Mouse (Mus musculus) induced T-regulatory cell, adult 2 months (primary cell): Measurements from ENCODE around the gene Zfhx3.

ENCODE experiments used
- DNase-seq: peaks from one replicate; pipeline ENCODE4 v3.0.0-alpha.2; 2012; ENCODE audit warnings: low read depth

Zfhx3 gene

DNA sequence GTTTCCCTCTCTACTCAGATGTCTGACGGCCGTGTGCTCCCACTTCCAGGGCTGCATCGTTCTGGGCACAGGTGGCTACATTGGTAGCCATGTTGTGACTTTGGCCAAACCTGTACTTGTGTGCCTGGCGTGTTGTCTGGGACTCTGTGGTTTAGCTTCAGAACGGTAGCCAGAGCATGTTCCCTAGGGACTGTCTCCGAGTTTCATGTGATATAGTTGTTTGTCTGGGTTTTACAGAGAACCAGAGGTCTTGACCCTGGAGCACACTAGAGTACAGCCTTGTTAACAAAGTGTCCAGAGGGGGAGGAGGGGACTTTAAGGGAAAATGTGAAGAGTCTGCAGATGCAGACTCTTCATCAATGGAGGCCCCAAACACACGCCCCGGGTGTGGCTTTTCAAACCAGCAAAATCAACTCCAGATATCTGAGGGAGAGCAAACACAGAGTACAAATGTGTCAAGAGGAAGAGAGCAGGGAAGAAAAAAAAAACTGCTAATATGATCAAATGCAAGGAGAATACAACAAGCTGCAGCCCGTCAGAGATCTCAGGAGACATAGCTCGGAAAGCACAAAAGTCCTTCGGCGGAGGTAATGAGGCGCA is 650.6 kb downstream of the Zfhx3 start:
- DNase-seq: no peak

DNA sequence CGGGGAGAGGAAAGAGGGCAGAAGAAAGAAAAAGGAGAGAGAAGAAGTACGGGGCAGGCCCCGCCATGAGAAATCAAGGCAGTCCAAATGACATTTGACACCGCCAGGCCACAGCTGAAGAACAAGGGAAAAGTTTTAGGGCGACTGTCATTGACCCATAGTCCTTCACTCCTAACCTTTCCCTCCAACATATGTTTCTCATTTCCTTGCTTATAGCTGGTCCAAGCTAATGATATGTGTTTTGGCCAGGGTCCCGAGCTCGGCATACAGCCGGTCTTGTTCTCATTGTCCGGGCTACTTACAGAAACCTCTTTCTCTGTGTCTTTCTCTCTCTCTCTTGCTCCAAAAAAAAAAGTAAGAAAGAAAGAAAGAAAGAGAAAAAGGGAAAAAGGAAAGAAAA is 651.4 kb downstream of the Zfhx3 start:
- no peak for DNase-seq

DNA sequence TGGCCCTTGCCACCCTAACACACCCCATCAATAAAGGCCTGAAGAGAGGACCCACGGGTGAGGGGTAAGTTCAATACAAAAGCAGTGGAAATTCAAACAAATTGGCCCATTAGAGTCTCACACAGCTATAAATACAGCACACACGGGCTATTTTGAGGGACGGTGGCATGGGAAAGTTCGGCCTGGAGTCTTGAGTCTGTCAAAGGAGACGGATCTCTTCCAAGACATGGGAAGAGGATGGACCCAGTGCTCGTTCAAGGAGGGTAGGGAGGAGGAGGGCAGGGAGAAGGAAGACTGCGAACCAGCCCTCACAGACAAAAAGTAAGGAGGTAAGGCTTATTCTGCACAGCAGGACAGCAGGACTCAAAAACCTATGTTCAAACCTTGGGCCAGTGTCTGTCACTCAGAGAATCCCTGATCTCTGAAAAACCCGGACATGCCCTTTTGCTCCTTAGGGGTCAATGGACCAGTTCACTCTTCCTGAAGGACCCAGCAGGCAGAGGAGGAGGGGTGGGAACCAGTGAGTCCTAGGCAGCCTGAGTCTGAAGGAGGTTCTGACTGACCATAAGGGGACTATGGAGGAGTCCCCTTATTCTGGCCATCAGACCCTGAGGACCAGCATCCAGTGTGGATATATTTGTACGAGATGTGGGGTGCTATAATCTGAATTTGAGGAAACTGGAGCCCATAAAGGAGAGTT is 652.1 kb downstream of the Zfhx3 start:
- DNase-seq: no peak

DNA sequence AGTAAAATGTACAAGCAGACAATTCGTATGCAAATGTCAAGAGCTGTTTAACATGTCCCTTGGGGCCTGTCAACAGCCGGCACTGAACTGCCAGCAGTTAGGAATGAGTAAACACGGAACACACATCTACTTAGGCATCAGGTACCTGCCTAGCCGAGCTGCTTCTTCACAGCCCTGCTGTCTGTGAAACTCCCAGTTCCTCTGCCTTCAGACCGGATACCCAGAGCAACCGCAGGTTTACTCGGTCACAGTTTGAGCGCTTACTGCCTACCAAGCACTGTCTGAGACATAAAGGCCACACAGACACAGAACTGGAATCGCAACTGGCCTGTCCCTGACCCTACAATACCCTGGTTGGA is 652.6 kb downstream of the Zfhx3 start:
- no peak for DNase-seq

DNA sequence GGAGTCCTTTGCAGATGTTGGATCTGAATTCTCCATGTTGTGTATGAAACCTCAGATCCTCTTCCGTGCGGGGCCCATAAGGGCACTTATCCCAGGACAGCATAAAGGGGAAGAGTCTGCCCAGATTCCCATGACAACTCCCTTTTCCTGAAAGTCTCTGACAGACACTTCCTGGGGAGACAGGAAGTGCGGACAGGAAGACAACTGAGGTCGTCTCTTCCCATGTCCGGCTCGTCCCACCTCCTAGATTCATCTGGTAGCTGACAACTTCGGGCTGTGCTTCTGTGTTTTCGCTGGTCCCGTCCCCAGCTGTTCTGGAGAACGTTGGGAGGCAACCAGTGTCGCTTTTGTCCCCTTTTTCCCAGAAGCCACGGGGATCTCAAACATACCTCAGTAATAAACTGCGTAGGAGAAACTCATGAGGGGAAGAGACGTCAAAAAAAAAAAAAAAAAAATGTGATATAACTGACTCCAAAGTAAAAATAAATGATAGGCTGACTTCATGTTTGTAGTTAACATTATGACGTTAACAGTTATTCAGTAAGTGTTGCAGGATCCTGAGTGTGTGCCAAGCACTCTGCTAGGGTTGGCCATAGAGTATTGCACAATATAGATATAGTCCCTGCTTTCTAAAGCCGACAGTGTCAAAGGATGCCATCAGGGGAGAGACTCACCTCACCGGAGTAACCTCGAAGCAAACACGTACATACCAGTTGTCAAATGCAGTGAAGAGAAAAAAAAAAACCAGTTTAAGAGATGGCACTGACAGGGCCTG is 653.5 kb downstream of the Zfhx3 start:
- no peak for DNase-seq

DNA sequence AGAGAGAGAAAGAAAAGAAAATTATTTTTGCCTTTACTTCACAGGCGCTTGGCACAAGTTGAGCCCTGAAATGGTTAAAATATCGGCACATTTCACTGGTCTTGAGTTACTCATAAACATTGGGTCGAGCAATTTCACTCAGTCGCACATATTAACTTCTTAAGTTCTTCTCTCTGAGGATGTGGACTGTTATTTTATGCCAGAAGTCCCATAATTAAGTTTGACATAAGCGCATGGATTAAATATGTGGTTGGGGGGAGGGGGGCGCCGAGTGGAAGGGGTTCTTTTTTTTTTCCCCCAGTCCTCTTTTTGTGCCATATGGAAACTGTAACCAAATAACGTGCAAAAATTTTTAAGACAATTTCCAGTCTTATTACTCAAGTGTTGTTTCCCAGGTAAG is 656.6 kb downstream of the Zfhx3 start:
- DNase-seq: no peak

DNA sequence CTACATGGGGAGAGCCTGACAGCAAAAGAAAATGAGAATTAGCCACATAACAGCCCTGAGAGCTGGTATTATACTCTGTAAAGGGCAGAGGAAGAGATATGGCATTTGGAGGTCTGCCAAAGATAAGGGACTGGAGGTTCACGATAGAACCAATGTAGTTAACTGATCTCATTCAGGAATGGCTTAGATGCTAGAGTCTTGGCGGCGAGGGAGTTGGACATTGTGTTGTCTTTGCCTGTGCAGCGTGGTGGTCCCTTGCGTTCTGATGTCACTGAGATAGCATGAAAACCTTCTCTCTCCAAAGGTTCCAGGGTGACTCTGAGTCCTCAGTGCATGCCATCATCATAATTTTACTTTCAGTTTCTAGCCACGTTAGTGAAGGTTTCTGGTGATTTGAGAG is 657.1 kb downstream of the Zfhx3 start:
- no peak for DNase-seq

DNA sequence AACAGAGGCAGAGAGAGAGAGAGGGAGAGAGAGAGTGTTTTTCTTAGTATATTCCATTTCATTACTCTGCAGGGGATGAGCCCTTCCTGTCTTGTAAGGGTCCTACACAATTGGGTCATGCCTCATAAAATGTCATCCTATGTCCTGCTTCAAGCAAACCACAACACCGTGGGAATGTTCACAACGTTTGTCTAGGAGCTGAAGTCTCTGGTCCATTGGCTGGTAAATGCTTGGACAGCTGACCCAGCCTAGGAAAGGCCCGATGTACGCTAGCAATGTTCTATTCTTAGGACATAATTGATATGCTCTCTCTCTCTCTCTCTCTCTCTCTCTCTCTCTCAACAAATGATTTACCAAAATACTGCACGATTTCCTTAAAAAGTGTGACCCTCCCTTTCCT is 666.2 kb downstream of the Zfhx3 start:
- no peak for DNase-seq

DNA sequence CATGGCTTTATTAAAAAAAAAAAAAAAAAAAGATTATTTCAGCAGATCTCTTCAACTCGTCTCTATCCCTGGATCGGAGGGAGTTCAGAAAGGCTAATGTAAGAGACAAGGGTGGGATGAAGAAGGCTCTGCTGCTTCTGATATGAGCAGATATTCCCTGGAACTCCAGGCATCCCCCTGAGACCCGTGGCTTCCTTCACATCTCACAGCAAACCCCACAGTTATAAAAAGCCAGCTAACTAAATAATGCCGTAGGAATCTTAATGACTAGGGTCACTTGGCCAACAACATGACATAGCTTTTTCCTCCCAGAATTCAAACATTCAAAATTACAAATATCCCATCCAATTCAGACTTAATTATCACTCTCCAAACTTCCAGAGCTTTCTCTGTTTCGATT is 666.7 kb downstream of the Zfhx3 start:
- DNase-seq: no peak

DNA sequence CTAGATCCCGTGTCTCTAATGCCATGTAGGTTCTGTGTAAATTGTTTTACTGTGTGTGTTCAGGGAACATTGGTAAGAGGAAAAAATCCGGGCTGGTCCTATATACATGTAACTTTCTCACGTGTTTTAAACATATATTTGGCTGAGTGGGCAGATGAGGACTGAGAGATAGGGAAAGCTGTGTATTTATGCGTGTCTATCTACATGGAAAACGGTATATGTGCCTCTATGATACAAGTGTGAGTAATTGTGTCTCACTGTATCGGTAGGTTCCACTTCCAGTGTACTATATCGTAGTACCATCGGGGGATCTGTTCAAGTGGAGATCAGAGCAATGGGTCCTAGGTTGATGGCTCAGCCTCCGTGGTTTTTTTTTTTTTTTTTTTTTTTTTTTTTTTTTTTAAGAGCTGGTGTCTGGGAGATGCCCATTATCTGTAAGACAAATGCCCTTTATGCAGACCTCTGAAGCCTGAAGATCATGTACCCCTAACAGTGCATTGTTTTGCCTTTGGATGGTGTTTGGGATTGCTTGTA is 668.8 kb downstream of the Zfhx3 start:
- DNase-seq: no peak

DNA sequence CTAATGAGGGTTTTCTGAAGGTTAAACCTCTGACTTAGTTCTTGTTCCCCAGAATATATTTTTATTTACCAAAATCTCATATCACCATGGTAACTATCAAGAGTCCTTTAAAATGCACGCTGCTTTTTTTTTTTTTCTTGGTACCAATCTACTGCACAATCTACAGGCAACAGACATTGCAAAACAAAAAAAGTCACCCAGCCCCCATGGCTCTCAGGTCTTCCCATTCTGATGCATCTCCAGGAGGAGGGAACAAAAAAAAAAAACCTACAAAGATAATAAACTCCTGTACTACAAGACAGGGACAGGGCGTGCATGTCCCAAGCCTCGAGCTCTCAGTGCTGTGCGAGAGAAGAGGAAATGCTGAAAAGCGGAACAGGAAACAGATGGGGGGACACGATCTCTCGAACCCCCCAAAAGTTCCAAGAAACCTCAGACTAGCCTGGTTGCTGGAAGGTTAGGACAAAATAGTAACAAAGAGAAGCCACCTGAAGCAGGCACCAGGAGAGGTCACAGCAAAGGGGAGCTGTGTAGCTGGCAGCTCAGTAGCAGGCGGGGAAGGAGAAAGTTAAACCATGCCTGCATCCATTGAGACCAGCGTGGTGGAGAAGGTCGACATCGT is 669.5 kb downstream of the Zfhx3 start:
- no peak for DNase-seq

DNA sequence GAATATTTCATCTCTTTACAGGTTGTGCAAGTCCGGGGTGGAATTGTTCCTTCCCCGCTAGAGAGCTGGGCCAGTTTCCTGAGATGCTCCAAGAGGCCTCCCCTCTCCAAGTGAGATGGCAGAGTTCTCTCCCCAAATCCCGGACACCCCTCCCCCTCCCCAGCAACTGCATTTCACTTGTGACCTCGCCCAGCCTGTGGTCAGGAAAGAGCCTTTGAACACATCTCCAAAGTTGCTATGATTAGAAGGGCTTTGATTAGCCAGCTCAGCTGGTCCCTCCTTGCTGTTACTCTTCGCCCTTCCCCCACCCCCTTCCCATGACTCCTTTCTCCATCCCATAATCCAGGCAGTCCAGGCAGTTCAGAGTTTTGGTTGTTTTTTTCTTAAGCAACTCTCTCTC is 670.4 kb downstream of the Zfhx3 start:
- no peak for DNase-seq

DNA sequence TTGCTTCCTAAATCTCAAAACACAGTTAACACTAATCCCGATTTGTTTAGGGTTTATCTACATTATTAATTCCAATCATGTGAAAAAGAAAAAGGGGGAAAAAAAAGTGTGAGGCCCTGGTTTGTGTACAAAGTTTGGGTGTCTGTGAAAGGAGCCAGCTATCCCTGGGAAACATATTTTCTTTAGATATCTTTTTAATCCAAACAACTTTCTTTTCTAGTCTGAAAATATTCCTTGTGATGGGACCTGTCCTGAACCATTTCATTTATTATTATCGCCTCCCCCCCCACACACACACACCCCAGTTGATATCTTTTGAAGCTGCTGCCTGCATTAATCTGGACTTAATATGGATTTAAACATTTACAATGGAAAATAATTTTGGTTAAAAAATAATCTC is 670.8 kb downstream of the Zfhx3 start:
- no peak for DNase-seq

DNA sequence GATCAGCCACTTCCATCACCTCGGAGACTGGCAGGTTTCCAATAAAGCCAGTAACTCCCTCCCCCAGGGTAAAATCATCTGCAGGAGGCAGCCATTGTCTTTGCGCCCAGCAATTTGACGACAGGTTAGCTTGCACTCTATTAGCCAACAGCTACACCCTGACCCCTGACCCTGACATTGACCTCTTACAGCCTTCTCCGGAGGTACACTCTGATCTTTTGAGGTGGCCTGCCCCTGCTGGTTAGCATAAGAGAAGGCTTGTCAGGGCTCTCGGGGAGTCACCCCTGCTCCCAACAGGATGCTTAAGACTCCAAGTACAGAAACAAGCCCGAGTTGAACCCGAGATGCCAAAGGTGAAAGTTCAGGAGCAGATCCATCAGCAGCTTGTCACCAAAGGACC is 678.9 kb downstream of the Zfhx3 start:
- DNase-seq: no peak

DNA sequence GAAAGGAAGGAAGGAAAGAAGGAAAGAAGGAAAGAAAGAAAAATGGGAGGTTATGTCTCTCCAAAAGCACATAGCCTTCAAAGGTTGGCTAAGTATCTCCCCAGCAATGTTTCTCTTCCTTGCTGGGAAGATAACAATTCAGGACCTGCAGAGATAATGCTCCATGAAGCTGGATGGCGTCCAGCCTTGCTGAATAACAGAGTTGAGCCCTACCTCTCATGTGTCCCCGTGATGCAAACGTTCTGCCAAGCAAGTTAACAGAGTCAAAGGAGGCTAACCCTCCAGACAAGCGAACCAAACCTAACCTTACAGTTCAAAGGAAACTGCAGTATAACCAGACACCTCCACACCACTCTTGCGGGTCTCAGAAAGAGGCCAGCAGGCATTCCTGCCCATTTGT is 681.2 kb downstream of the Zfhx3 start:
- no peak for DNase-seq

DNA sequence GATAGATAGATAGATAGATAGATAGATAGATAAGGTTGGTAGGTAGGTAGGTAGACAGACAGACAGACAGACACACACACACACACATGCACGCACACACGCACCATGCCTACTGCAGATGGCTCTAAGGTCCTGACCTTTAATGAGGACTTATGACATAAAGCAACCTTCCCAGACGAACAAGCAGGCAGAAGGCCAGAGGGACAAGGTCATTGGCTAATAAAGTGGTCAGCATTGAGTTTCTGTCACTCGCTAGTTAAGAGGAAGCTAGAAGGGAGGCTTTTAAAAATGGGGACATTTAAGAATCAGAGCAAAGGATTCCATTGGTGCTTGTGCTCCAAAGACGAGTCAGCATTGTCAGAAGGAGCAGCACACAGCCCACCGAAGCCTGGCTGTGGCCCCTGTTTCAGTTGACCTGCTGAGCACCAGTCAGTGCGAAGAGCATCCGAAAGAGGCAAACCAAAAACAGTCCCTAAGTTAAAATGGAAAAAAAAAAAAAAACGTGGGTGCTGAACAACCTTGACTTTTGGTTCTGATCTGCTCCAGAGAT is 683.2 kb downstream of the Zfhx3 start:
- no peak for DNase-seq

DNA sequence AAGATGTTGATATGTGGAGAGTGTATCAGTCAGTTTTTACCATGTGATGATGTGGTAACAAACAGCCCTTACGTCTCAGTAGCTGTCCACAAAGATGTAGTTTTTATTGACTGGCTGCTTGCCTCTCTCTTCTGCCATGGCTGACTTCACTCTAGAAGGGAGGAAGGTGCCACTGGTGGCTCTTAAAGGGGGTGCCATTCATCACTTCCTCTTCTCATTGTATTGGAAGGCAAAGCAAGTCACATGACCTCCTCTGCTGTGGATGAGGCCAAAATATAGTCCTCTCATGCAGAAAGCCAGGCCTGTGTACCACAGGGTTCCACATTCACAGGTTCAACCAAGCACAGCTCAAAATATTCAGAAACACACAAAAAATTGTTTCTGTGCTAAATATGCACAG is 688.6 kb downstream of the Zfhx3 start:
- no peak for DNase-seq

DNA sequence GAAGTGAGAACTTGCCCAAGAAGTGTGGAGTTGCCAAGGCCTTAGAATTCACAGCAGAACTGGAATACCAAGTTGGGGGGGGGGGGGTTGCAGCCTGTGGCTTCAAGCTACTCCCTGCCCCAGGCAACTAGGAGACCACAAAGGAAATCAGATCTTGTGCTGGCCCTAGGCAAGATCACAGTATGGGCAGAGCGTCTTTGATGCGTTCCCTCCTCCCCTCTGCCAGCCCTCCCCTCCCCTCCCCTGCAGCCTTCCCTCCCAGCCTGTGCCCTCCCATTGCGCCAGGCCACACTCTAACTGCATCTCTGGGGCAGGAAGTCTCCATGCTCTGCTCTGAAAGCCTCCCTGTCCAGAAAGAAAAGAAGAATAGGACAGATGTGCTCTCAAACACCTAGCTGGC is 691.8 kb downstream of the Zfhx3 start:
- no peak for DNase-seq

DNA sequence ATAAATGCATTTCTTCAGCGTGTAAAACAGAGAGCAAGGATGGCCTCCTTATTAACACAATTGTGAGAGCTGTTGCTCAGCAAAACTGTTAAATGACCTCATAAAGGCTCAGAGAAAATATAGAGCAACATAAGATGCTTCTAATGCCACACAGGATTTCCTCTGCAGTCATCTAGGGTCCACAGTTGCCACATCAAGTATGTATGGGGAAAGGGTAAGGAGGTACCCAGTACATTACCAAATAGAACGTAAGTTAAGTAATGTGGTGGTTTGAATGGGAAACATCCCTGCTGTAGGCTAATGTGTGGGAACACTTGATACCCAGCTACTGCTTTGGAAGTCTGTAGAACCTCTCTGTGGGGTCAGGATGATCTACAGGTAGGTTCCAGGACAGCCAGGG is 695.4 kb downstream of the Zfhx3 start:
- DNase-seq: no peak

DNA sequence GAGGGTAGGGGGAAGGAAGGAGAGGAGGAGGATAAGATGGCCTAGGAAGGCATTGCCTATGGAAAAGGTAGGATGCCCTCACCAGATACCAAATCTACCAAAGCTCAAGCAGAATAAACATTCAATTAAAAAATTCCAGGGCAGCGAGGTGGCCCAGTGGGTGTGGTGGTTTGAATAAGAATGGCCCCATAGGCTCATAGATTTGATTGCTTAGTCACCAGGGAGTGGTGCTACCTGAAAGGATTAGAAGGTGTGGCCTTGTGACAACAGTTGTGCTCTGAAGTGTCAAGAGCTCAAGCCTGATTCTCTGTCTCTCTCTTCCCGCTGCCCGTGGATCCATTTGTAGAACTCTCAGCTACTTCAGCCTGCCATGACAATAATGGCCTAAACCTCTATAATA is 703.2 kb downstream of the Zfhx3 start:
- no peak for DNase-seq

DNA sequence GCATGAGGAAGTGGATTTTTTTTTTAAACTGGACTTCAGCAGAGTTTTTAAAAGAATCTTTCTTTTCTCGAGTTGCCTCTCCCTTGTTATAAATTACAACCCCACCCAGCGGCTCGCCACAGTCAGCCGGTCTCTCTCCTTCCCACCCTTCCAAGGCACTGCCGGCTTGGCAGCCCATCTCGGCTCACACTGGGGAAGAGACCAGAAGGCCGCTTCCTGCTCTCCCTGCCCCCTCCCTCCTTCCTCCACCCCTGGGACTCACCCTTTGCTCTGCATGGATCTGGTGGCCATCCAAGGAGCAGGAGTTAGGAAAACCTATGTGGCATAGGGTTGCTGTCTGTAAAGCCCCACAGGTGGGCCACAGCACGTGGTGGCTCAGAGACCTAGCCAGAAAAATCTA is 705.1 kb downstream of the Zfhx3 start:
- DNase-seq: no peak

DNA sequence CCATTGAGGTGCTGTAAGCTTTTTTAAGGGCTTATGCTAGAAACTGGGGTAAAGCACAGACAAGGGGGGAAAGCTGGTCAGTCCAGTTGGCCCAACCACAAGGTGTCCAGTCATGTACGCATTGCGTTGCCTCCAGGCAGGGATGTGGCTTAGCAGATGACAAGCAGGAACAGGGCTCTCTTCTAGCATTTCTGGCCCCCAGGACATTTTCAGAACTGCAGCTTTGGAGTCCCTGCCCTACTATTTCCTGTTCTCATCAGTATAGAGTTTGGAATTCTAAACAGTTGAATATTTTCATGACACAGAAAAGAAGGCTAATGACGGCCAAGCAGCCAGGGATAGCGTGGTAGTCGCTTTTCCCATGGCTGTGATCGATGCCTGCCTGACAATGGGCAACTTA is 706.5 kb downstream of the Zfhx3 start:
- DNase-seq: no peak

DNA sequence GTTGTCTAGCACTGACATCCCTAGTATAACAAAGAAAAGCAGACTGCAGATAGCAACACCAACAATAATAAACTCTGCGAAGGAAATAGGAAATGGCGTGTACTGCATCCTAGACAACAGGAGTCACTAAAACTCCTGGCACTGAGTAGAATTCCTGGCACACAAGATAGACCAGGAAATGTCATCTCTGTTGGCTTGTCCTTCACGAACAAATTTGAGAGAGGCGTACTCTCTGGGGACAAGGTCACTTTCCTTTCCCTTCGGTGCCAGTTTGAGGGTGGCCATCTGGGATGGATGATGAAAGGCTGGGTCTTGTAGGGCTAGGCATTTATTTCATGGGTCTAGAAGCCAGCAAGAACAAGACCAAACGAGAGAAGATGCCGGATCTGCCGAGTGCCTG is 708.4 kb downstream of the Zfhx3 start:
- no peak for DNase-seq
